Mouse (Mus musculus): ENCODE data around the gene Mab21l3.

Gene Mab21l3

GRCm38 (mm10) chr3:101799852-101800595, 48.7 kb downstream of the Mab21l3 start:
- peak; percentile 37 for DNase-seq

DNA sequence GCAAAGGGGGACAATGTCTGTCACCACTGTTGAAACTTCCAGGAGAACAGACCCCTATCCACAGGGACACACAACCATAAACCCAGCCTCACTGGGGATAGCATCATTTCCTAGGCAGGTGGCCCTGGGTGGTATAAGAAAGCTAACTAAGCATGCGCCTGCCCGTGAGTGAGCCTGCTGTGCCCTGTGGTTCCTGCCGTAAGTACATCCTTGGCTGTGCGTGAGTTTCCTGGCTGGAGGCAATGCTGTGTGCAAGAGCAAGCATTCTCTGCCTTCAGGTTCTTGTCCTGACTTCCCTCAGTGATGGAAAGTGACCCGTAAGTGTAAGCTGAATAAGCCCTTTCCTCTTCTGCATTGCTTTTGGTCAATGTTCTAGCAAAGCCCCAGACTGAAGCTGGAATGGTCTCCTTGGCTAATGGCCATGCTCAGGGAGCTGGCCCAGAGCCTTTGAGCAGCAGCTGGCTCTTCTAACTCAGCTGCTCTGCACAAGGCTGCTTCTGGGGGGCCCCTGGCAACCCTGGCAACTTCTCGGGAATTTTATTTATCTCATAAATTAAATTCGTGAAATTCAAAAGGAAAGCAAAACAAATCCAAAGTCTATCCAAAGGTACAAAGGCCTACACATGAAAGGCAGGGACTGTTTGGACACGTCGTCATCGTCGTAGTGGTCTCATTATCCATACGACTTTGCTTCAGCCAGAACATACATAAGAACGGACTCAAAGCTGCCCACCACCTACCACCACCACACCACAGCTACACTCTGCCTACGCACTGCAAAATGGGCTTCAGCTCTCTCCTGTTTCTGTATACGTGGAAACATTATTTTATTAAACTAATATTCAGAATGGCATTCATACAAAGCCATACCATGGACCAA, 50.7 kb downstream of the Mab21l3 start:
- DNase-seq: peak; percentile 71

- DNase-seq: no peak
These were observed 52.5 kb downstream of the Mab21l3 start for GRCm38 (mm10) chr3:101796212-101796611.

DNA sequence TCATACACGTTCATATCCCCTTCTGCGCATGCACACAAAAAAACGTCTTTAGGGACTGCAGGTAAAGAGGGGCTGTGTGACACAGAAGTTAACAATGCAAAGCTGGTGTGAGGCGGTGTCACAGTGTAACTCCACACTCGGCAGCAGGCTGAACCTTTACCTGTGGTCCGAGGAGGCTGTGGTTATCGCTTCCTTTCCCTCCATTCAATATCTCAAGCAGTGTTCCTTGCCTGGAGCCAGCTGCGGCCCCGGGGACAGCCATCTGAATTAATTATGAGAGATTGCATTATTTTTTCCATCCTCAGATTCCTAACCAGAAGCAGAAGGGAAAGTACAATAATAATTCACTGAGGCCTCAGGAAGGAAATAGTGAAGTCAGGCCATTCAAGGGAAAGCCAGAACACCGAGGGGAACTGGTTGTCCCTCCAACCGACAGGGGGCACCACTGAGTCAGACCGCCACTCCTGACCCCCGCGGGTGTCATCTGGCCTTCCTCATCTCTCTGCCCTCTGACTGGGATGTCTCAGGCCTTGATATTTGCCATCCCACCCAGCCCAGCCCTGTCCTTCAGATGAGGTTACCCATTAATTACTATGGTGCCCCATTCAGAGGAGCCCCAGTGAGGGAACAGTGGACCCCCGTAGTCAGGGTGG, 53.2 kb downstream of the Mab21l3 start:
- peak; percentile 45 for DNase-seq

- DNase-seq: no peak
These were observed 54.1 kb downstream of the Mab21l3 start for GRCm38 (mm10) chr3:101794666-101795065.

- no peak for DNase-seq
These were observed 54.7 kb downstream of the Mab21l3 start for GRCm38 (mm10) chr3:101794026-101794425.

GRCm38 (mm10) chr3:101792191-101792590, 56.6 kb downstream of the Mab21l3 start:
- no peak for DNase-seq

GRCm38 (mm10) chr3:101784768-101785424, 63.9 kb downstream of the Mab21l3 start:
- DNase-seq: no peak

DNA sequence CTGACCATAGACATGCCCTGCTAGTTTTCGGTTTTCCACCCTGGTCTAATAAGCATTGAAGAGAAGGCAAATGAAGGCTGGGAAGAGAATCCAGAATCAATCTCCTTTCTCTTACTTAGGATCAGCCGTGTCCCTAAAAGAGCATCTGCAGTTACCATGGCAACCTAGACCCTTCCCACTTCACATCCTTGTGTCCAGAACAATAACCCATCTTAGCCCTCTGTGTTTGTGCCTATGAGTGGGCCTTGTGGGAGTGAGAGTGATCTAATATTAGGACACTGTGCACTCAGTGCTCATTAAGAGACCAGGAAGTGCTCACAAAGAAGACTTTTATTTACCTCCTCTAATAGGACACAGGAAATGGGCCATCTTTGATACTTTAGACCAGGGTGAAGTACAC, 65.0 kb downstream of the Mab21l3 start:
- DNase-seq: no peak

- DNase-seq: peak; percentile 30
These were observed 67.8 kb downstream of the Mab21l3 start for GRCm38 (mm10) chr3:101780874-101781483.

- peak; percentile 68 for DNase-seq
These were observed 69.7 kb downstream of the Mab21l3 start for GRCm38 (mm10) chr3:101778896-101779665.

DNA sequence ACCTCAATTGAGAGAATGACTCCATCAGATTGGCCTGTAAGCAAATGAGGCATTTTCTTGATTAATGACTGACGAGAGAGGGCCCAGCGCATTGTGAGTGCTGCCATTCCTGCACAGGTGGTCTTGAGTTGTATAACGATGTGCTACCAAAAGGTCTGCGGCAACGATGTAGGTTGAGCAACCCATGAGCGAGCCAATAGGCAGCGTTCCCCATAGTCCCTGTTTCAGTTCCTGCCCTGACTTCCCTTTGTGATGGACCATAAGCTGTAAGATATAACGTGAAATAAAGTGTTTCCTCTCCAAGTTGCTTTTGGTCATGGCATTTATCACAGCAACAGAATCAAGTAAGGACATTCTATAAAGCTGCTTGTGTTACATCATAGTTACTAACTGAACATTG, 73.0 kb downstream of the Mab21l3 start:
- no peak for DNase-seq

DNA sequence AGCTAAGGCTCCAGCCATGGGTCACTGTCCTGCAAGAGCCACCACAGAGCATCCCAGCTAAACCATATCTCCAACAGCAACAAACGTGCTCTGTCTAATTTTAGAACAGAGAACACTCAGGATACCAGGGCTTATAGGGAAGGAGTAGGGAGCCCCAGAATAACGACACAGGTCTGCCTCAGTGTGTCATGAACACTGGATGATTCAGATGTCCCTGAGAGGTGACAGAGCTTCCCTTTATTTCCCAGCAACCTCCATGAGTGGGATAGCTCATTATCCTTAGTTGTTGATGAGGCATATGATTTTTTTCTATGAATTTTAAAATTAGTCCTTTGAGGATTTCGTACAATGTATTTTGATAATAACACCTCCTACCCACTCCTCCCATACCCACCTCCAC, 78.2 kb downstream of the Mab21l3 start:
- DNase-seq: no peak

DNA sequence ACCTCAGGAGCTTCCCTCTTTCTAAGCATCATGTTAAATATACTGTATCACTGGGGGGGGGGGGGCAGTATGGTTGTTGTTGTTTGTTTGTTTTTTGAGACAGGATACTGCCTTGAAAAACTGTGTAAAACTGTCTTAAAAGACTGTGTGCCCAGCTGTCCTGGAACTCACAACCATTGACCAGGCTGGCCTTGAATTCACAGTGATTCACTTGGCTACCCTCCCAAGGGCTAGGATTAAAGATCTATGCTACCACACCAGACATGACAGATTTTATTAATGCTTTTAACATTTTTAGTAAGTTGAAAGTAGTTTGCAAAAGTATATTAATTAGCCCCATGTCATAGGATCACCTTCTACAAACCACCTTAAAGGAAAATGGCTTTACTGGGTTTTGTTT, 85.2 kb downstream of the Mab21l3 start:
- no peak for DNase-seq
